Mouse (Mus musculus): ENCODE measurements around the gene Spdye4b.
"Not testable (repeated sequence)": the region's sequence is repeated elsewhere in the genome, so short reads cannot be mapped to it uniquely, and the experiment has no call there.

Spdye4b gene
- long read RNA-seq, experiment 1, result 0 reads
- long read RNA-seq, experiment 2, result 0 reads

DNA sequence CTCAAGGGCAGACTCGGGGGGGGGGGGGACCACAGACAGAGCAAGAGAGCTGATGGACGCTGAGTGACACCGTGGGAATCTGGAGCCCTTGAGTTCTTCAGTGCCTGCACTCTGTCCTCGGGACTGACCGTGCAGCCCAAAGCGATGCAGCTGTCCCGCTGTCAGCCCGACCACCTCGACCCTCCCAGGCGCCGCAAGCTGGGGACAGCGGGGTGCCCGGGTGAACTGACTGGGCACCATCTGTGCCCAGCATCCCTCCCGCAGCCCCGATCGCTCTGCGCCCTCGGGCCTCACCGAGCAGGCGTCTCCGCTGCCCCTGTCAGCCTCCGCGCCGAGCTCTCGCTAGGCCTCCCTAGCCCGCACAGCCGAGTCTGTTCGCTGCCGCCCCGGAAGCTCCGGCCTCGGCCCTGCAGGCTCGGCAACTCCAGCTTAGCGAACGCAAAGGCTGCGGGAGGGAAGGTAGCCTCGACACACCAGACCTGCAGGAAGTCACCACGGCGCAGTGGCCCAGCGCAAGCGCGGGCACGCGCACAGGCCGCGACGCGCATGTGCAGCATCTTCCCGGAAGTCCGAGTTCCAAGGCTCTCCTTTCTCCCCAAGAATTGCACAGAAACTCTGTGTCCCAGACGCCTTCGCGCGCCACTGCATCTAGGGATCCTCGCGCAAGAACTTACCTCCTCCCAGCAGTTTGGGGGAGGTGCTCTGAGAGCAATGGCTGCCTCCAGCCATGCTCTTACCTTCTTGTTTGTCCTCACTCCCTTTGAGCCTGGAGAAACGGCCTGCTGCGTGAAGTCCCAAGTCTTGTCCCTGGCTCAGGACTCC lies at the start of gene Spdye4b, which contains the start of gene Rbak:
Spdye4b (plus strand) TSS at position 763 of the 822 bp plus-strand sequence.
Rbak (minus strand) TSS at position 521 of the 822 bp plus-strand sequence.
- intact Hi-C loops (cut with DNase I), result loop anchor here (2.0 kb wide), 1 partner anchor 54 kb away; the partner anchor contains the start of gene Zfp12

DNA sequence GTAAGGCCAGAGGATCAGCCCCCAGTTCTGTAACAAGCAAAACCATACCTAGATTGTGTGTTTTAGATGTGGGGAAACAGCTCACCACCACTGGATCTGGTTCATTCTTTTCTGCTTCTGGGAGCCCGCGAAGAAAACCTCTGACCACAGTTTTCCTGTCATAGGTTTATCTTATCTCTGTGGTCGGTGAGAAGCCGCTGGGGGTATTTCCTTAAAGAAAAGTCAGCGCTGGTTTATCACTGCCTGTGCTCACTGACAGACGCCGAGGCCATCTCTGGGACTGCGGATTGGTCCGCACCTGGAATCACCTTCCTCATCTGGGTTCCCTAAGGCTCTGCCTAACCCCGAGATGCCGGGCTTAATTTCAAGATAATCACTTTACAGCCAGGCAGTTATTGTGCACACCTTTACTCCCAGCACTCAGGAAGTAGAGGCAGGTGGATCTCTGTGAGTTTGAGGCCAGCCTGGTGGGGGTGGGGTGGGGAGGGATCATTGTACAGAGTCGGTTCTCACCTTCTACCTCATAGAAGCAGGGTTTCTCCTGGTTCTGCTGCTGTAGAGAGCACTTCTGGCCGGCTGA lies 47.8 kb upstream of the Spdye4b start:
- intact Hi-C loops (cut with DNase I), result no loop called here

DNA sequence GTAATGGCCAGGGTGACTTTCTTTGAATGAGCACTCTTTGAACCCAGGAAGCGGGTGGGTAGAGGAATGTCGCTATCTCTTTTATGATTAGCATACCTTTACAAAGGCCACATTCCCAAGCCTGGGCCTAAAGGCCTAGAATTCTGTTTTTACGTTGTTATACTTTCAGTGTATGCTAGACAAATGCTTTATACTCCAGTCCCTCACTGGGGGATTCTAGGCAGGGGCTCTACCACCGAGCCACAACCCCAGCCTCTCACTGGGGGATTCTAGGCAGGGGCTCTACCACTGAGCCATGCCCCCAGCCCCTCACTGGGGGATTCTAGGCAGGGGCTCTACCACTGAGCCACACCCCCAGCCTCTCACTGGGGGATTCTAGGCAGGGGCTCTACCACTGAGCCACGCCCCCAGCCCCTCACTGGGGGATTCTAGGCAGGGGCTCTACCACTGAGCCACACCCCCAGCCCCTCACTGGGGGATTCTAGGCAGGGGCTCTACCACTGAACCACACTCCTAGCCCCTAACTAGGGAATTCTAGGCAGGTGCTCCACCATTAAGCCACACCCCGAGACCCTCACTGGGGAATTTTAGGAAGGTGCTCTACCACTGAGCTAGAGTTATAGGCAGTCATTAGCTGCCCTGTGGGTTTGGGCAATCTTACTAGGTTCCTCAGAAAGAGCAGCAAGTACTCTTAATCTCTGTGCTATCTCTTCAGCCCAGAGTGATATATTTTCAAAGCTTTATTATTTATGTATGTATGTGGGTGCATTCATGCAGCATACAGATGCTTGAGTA lies 46.4 kb upstream of the Spdye4b start:
- intact Hi-C loops (cut with DNase I), result not testable (repeated sequence)

DNA sequence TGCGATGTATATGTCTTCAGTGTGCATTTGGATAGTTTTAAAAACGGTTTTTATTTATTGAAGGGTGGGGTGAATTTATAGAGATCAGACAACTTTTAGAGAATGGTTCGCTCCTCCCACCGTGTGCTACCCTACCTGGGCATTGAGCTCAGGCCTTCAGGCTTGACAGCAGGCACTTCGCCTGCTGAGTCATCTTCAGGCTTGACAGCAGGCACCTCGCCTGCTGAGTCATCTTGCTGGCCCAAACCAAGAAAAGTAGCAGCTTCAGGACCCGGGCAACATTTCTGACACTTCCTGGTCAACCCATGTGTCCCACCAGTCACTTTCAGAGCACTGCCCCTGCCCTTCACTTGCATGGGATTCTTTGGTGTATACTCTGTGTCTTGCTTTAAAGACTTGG lies 45.8 kb upstream of the Spdye4b start:
- intact Hi-C loops (cut with DNase I), result no loop called here

DNA sequence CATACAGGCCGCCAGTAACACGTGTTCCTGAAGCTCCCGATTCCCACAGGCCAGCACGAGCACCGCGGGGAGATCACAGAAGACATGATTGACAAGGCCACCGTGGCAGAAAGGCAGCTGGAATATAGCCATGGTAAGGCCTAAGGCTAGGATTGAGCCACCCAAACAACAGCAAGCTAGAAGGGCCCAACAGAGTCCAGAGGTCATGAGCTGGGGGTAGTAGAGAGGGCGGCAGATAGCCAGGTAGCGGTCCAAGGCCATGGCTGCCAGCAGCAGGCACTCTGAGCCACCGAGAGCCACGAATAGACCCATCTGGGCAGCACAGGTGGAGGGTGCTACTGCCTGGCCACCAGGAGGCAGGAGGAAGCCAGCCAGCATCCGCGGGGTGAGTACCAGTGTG lies 43.2 kb upstream of the Spdye4b start:
- intact Hi-C loops (cut with DNase I), result no loop called here

DNA sequence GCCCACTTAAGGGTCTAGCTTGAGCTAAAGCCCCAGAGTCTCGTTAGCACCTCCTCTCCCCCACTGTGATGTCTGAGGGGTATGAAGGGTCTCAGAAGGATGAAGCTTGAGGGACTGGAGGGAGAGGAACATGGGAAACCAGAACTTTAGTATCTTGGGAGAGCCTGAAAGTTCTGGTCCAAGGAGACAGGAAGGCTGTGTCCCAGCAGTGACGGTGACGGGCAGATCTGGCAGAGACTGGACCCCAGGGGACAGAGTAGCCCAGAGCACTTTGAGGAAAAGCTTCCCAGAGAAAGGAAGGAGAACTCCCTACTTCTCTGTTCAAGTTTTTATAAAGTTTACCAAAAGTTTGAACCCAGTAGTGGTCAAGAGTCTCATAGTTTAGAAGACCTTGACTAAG lies 33.3 kb upstream of the Spdye4b start, which contains the start of gene Olfr718-ps1:
Olfr718-ps1 (minus strand) TSS at position 101 of the 400 bp plus-strand sequence.
- intact Hi-C loops (cut with DNase I), result no loop called here

DNA sequence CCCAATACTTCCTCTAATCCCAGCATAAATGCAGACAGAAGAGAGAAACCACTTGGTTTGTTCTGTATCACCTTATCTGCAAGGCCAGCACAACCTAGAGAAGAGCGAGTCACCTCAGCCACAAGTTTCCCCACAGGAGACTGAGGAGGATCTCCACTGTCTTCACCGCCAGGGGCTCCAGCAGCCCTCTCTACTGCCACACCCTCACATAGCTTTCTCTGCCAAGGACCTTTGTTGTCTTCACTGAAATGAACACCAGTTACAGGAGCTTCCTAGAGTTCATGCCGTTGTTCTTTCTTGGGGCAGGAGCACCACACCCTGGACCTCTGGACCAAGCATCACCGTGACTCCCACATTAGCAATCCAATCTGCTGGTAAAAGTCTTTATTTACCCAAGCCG lies 32.2 kb upstream of the Spdye4b start:
- intact Hi-C loops (cut with DNase I), result no loop called here

DNA sequence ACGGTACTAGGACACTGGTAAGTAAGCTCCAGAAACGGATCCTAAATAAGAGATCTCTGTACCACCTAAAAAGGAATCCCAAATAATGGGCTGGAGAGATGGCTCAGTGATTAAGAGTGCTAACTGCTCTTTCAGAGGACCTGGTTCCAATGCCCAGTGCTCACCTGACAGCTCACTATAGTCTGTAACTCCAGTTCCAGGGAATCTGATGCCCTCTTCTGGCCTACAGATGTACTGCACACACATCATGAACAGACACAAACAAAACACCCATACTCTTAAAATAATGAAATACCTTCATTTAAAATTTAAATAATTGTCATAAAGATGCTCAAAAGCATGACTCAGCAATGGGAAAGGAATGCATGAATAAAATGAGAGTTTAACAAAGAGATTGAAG lies 31.3 kb upstream of the Spdye4b start:
- intact Hi-C loops (cut with DNase I), result no loop called here

DNA sequence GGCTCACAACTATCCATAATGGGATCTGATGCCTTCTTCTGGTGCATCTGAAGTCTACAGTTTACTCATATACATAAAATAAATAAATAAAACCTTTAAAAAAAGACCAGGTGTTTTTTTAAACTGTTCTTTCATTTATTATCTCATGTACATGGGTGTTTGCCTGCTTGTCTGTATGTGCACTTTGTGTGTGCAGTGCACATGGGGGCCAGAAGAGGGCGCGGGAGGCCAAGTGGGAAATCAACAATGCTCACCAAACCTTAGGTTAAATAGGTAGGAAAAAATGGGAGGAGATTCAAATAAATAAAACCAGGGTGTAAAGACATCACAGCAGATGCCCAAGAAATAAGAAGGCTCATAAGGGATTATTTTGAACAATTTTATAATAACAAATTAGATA lies 30.8 kb upstream of the Spdye4b start:
- intact Hi-C loops (cut with DNase I), result no loop called here

DNA sequence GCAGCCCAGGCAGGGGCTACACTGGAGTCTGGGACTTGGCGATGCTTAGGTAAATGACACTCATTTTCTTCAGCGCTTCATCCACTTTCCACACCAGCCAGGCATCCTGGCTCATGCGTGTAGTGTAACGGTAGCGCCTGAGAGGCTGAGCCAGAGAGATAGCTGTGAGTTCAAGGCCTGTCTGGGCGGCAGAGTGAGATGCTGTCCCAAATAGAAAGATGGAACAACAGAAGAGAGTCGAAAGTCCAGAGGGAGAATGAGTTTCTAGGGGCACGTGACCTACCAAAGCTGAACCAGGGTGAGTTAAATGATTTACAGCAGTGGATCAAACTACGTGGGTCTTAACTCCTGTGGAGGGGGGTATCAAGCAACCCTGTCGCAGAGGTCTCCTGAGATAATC lies 27.1 kb upstream of the Spdye4b start:
- intact Hi-C loops (cut with DNase I), result no loop called here

DNA sequence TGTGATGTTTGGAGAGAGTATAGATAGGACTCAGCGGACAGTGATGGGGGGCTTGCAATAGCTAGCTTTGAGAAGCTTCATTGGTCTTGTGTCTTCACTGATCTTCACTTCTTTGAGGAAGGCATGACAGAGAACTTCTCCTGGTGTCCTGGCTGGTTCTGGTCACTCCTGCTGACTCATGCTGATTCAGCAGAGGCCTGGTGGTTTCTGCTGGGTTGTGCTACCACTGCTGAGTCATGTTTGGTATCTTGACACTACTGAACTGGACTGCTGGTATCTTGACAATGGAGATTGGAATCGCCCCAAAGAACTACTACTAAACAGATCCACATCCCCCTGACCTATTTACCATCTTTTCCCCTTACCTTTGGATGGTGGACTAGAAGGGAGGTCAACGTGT lies 25.3 kb upstream of the Spdye4b start:
- intact Hi-C loops (cut with DNase I), result no loop called here

DNA sequence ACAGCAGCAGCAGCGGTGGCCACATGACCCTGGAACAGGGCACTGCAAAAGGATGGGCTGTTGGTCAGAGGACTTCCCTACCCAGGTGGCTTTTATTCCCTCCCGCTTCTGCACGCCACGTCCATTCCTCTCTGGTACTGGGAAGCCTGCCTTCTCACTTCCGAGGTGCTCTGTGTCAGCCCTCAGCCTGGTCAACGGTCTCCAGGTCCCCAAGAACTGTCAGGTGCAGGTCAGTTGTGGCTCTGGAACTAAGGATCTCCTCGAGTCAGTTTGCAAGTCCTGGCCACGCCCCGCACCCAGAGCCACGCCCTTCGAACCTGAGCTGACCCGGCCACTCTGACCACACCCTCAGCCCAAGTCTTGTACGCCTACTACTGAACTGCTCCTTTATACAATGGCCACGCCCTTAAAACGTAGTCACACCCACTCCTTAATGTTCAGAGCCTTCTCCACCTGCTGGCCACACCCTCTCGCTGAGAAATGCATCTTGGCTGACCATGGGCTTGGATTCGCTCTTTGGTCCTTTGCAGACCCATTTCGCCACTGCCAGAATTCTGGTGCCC lies 15.2 kb upstream of the Spdye4b start:
- intact Hi-C loops (cut with DNase I), result no loop called here

DNA sequence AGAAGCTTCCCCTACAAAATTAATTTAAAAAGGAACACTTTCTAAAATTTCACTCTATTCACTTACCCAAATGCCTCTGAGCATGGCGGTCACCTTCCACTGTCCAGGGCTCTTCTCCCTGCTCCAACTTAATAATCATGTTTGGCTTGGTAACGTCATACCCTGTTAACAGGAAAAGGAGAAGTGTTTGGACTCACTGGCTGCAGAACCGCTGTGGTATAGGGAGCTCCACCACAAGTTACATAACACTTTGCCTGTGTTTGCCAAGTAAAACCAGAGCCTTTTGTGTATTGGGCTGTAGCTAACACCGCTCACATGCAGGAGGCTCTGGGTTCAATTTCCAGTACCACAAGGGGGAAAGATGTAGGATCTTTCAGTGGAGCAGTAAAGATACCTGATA lies 4.8 kb upstream of the Spdye4b start:
- intact Hi-C loops (cut with DNase I), result no loop called here

DNA sequence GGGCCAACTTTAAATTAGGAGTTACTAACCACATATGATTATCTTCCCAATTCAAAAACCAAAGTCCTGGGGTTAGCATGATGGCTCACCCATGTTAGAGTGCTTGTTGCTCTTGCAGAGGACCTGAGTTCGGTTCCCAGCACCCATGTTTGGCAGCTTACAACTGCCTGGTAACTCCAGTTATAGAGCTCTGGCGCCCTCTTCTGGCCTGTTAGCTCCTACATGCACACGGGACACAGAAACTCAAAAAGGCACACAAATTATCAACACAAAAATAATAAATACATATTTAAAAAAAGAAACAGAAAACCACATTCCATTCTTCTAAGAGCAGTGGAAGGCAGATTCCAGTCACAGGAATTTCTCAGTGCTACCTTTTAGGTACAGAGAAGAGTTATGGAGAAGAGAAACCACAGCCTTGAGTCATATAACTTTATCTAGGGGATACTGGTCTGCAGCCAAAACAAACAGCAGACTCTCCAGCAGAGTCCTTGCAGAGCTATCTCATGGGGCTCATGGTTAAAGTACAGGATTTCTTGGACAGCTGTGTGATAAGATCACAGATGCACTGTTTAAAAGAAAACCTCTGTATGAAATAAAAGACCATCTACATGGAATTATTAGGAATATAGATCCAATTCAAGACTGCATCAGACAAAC lies 3.1 kb upstream of the Spdye4b start:
- intact Hi-C loops (cut with DNase I), result no loop called here

DNA sequence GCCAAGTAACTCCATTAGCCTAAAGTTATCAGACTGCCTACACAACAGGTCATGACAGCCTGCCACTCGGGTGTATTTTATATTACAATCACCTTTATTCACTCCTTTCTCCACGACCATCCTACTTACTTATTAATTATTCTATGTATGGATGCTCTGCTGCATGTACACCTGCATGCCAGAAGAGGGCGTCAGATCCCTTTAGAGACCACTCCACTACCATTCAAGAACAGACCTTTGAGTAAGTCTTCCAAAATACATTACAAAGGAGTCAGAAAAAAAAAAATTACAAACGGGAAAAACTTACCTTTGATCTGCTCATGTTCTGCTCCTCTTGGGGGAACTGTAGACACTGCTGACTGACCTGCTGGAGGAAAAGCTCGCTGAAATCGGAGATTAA lies 1.6 kb upstream of the Spdye4b start:
- intact Hi-C loops (cut with DNase I), result no loop called here

DNA sequence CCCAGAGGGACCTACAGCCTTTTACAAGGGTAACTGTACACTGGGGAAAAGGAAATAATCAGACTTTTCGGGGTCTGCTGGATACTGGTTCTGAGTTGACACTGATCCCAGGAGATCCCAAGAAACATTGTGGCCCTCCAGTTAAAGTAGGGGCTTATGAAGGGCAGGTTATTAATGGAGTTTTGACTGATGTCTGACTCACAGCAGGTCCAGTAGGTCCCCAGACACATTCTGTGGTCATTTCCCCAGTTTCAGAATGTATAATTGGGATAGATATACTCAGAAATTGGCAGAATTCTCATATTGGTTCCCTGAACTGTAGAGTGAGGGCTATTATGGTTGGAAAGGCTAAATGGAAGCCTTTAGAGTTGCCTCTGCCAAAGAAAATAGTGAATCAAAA lies 7.2 kb downstream of the Spdye4b start:
- intact Hi-C loops (cut with DNase I), result not testable (repeated sequence)

DNA sequence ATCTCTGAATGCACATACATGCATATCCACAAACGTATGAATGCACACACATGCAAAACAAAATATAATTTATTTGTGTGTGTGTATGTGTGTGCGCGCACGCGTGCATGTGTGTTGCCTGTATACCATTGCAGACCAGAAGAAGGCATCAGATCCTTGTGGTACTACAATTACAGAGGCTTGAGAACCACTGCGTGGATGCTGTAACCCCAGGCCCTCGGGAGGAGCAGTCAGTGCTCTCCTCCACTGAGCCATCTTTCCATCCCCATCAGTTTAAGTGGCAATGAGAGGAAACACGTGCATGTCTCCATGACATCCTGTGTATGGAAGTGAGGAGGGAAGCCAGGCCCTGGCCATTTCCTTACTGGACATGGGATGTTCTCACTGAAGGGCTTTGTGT lies 12.0 kb downstream of the Spdye4b start:
- intact Hi-C loops (cut with DNase I), result loop anchor here (5.0 kb wide), 1 partner anchor 34 kb away; the partner anchor contains the start of gene Spdye4a

DNA sequence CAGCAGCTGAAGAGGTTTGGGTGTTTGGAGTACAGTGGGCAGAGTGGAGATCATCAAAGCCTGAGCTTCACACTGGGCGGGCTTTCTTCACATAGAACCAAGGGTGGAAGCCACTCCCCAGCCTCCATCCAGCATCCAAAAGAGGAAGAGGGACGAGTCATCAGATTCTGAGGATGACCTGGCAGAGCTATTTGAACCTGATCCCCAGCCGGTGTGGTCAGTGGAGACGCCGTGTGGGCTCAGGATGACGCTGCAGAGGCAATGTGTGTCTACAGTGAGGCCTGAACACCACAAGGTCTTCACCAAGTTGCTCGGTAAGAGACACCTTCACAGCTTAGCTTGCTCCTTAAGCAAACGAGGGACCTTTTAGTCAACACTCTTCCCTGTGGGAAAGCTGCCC lies 13.9 kb downstream of the Spdye4b start:
- intact Hi-C loops (cut with DNase I), result loop anchor here (5.0 kb wide), 1 partner anchor 33 kb away; the partner anchor contains the start of gene Spdye4a

DNA sequence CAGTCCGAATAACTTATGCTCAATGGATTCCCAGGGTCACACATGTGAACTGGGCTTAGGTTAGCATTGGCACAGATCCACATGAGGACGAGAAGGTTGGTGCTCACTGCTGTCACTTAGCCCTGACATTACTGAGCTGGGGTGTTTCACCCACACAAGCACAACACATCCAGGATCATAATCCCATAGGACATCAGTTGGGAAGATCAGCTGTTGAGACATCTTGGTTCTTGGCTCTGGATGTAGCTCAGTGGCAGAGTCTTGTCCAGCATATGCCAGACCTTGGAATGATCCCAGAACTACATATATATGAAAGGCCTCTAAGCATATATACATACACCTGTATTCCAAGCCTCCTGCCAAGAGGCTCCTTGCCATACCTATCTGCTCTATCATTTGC lies 14.3 kb downstream of the Spdye4b start:
- intact Hi-C loops (cut with DNase I), result no loop called here

DNA sequence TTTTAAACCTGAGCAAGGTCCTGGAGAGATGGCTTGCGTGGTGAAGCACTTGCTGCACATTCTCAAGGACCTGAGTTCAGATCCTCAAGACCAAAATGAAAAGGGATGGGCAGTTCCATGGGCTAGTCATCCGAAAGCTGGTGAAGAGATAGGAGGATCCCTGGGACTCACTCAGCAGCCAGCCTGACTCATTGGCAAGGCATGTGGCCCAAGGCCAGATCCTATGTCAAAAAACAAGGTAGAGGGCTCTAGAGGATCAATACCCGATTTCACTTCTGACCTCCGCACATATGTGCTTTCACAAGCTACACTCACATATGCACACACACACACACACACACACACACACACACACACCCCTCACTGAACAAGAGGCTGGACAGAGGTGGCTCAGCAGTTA lies 15.7 kb downstream of the Spdye4b start:
- intact Hi-C loops (cut with DNase I), result no loop called here

DNA sequence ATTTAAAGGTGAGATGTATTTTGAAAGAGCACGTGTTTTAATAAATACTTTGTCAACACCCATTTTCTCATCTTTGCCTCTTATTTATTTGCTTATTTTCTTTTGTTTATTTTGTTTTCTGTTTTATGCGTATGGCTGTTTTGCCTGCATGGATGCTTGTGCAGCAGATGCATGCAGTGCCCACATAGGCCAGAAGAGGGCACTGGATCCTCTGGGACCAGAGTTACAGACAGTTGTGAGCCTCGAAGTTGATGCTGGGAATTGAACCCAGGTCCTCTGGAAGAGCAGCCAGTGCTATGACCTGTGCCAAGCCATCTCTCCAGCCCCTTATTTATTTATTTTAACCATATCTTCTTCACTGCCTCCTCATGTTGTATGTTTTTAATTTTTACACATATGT lies 24.2 kb downstream of the Spdye4b start:
- intact Hi-C loops (cut with DNase I), result no loop called here
